Mouse (Mus musculus) kidney, adult 8-10 months (tissue): ENCODE measurements around the gene Arv1.

ENCODE experiments used
- DNase-seq, 2 experiments: peaks; one replicate each; pipeline ENCODE4 v3.0.0; 2022

Arv1 gene

GRCm38 (mm10) chr8:124721862-124722515, at the start of gene Arv1, which contains the start of gene Ttc13:
TSS of gene Arv1 (plus strand) at chr8:124722139.
TSS of gene Ttc13 (minus strand) at chr8:124721983.
- peak; percentile 95 to 97 for DNase-seq

DNA sequence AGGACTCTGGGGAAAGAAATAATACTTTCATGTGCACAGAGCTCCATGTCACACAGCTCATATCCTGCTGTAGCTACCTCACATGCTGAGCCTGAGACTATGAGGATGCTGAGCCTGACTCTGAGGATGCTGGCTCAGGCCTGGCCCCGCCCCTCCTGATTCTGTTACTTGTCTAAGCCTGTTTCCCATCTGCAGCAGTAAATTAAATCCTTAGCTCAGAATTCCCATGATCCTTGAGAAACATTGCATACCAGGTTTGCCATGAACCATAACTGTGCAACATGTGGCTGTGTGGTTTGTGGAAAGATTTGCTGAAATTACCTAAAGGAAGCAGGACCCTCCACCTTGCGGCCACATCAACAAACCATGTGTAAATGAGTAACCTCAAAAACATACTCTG, 49.6 kb upstream of the Arv1 start:
- DNase-seq: no peak

DNA sequence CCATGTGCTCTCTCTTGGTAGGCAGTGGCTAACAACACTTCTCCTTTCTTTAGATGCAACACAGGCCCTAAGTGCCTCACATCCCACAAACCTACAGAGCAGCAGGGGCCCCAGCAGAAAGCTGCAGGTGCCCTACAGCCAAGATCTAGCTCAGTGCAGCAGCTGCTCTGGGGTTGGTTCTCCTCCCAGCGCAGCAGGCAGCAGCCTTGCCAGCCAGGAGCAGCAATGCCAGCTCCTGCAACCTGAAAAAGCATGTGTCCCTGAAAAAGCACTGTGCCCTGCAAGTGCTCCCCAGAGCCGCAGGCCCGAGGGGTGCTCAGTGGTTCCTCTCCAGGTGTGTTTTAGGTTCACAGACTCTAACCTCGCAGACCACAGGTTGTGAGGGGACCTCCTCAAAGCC, 45.3 kb upstream of the Arv1 start:
- DNase-seq: no peak

GRCm38 (mm10) chr8:124677078-124677477, 44.9 kb upstream of the Arv1 start:
- DNase-seq: no peak

DNA sequence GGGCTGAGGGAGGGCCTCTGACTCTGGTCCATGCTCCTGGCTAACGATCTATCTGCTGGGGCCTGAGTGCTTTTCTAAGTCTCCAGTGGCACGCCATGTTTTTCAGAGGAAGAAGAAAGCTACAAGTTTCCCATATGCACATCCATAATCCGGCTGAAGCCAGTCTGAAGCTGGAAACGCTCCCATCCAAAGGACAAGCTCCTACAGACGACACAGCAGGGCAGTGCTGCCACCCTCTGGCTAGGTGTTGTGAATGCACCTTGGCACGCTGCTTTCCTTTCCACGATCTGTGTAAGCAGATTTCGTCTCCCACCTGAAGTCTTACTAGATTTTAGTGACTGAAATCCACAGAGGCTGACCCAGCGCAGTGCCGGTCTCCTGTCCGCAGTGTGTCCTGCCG, 44.5 kb upstream of the Arv1 start:
- peak; percentile 76 to 84 for DNase-seq

DNA sequence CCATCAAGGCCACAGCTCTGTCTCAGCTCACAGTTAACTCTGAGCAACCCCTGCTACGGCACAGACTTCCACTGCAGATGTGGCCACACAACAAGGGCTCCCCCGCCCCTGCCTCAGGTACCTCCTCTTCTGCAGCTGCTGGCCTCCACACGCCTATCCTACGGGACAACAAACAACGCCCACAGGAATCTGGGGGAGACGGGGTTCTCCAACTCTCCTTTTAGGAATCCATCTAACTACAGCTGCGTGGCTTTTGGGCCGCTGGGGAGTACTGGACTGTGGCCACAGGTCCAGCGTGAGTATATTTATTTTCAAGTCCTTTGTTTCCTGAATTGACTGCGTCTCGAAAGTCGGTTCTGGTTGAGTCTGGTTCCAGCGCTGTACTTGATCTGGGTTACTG, 43.7 kb upstream of the Arv1 start:
- no peak for DNase-seq

GRCm38 (mm10) chr8:124681077-124681791, 40.7 kb upstream of the Arv1 start:
- no peak for DNase-seq

GRCm38 (mm10) chr8:124681792-124682157, 40.2 kb upstream of the Arv1 start:
- DNase-seq: no peak

GRCm38 (mm10) chr8:124682218-124682617, 39.7 kb upstream of the Arv1 start:
- no peak for DNase-seq

DNA sequence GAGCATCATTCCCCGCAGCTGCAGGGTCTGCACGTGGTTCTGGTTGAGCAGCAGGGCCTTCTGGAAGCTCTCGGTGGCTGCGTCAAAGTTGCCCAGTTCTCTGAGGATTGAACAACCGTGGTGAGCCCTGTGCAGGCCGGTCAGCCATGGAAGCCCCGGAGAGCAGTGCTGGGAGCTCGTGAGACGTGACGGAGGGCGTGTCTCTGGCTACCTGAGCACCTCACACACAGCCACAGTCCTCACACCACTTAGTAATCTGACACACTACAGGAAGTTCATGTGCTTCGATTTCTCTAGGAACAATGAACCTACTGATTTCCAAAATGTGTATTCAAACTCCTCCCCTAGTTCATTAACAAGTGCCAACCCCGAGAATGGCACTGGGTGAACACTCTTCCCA, 33.0 kb upstream of the Arv1 start:
- DNase-seq: no peak

GRCm38 (mm10) chr8:124691706-124692105, 30.2 kb upstream of the Arv1 start:
- no peak for DNase-seq

DNA sequence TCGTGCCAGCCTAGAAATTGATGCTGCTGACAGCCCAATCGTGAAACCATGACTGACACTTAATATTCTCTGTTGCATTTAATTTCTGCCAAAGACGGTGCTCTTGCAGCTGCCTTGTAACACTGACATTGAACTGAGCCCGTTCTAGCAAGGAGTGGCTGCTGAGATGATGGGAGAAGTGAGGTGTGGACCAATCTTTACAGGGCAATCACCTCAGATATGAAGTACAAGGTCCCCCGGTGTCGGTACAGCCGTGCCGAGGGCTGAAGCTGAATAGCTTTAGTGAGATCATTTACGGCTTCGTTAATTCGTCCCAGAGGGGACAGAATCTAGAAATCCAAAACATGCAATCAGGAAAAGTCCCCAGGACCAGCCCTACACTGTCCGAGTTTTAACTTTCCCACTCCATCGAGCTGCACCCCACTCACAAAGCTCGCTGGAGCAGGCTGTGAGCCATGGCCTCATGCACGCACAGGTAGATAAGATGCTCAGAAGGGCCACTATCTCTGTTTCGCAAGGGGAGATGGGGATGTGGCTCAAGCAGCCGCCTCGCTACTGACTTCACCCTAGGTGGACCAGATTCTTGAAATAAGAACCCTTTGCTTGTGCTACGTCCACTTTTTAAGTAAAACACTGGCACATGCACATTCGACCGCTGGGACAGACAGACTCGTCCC, 26.4 kb upstream of the Arv1 start:
- no peak for DNase-seq

GRCm38 (mm10) chr8:124700271-124700670, 21.7 kb upstream of the Arv1 start:
- DNase-seq: no peak

- no peak for DNase-seq
Measured at GRCm38 (mm10) chr8:124701023-124701422, 20.9 kb upstream of the Arv1 start.

GRCm38 (mm10) chr8:124702183-124702582, 19.8 kb upstream of the Arv1 start:
- no peak for DNase-seq

DNA sequence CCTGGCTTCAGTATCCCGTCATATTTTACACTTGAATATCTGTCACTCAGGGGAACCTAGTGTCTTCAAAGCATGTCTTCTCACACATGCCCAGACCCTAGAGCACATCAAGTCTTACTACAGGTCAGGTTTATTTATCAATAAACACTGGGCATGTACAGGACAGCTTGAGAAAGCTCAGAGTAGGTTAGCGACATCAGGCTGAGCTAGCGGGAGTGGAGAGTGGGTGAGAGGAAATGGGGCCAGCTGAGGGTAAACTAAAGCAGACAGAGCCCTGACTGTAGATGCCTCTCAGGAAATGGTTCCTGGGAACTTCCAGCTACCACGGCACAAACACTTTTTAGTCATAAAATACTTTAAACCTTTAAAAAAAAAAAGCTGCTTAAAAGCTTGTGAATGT, 18.4 kb upstream of the Arv1 start:
- no peak for DNase-seq

GRCm38 (mm10) chr8:124704376-124704775, 17.6 kb upstream of the Arv1 start:
- DNase-seq: no peak

GRCm38 (mm10) chr8:124705823-124706222, 16.1 kb upstream of the Arv1 start:
- no peak for DNase-seq

- DNase-seq: no peak
Measured at GRCm38 (mm10) chr8:124713207-124713606, 8.7 kb upstream of the Arv1 start.

DNA sequence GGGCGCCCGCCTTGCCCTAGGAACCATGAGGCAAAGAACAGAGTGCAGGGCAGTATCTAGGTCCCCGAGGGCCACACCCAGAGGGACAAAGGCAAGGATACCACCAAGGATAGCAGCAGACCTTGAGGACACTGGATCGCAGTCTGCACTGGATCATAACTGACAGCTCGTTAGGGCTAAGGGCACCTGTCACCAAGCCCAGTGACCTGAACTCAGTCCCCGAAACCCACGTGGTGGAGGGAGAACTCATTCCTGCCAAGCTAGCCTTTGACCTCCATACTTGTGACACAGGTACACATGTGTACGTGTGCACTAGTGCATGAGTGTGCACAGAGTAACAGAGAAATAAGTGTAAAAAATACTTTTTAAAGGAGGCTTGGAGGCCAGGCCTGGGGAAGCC, 6.2 kb upstream of the Arv1 start:
- DNase-seq: no peak

- DNase-seq: no peak
Measured at GRCm38 (mm10) chr8:124720133-124720532, 1.8 kb upstream of the Arv1 start.

DNA sequence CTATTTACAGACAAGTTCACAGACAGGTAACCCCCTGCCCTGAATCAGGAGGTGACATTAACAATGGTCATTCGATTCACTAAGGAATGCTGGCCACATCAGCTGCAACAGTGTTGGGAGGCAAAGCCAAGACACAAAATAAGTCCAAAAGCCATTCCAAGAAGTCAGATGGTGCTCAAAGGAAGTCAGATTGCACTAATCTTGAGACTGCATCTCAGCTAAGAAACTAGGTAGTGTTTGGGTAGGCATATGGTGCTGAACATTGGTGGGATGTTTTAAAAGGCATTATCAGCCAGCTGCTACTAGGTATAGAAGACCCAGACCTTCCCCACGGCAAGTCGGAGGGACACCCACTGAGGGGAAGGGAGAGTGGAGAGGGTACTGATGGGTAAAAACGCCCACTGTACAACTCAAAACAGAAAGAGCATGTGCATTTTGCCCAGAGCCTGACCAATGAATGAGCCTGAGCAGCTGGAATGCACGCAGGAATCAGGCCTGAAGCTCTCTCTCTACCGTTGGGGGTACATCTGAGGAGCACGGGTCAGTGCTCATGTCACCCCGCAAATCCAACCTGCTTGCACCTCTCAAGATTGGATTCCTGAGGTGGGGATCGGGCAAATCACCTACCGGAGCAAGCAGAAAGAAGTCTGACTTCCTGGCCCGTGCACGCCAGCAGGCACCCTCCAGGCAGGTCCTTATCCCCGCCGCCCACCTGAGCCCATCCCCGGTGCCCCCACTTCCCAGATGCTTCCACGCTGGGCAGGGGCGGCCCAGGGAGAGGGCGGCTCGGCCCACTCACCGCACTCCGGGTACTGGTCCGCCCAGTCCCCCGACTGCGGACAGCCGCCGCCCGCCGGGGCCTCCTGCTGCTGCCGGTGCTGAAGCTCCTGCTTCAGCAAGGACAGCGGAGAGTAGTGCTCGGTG, 739 bp upstream of the Arv1 start:
- no peak for DNase-seq

DNA sequence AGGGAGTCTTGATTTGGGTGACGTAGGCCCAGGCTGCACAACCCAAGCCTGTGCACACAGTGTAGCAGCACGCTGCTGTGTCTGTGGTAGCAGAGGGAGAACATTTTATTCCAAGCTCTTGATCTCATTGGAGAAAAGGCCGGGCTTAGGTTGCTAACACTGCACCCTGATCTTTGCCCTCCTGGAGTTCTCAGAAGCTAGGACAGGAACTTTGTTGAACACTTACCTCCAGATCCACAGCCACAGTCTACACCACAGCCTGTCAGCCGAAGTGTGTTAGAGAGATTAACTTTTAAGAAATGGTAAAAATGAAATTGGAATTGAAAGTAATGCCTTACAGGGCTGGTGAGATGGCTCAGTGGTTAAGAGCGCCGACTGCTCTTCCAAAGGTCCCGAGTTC, 2.4 kb downstream of the Arv1 start:
- DNase-seq: peak; percentile 14 to 25
